Mouse (Mus musculus): ENCODE results near the gene Tmem97.

DNA sequence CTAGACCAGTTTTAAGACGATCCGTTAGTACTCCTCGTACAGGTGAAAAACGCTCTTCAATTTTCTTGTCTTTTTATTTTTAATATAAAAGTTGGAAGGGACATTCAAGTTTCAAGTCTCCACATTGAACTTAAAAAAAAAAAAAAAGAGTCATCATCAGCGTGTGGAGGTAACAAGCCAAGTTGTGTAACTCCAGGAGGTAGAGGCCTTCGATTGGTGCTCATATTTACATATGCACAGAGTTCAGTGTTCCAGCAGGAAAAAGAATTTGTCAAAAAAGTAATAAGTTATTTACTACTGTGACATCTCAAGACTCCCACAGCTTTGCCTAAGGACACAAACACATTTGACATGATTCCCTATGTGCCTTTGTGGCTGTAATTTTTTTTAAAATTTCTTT is 17.0 kb upstream of the Tmem97 start:
- no peak for TF ChIP-seq CTCF (IDR thresholded peaks at IDR 0.05; ENCODE audit: borderline replicate concordance, control insufficient read depth, extremely low read depth, insufficient read depth, low read length, poor library complexity)
- TF ChIP-seq POLR2A (IDR thresholded peaks at IDR 0.05; ENCODE audit: control insufficient read depth, extremely low read depth, insufficient read depth, low read length, poor library complexity), result no peak
